ENCODE assay signal across 9 mouse cellular contexts in genomic region chr17:80620786-80621423, GRCm38 (mm10). TPM values are rescaled to one million over a fixed set of nuclear protein-coding genes. Genes with fewer than 3 reads are reported as not detected.
DNase-seq lines count a peak whose midpoint lies in the region; ATAC-seq and TF ChIP-seq lines count a peak whose summit lies in the region.
"Had no signal": no experiment of that assay in that cellular context is flagged by ENCODE, and none has a peak within 500 bp of the region (broad histone marks: within the 10 kb centered on the region; RNA-seq: fewer than 3 reads in every experiment).

No protein-coding gene starts in this region.

- no peak overlapping the region for H3K27ac ChIP-seq in gastrocnemius, adult 2 months
- no peak overlapping the region for H3K27ac ChIP-seq in kidney, embryonic 14.5 days (ENCODE audit: low read depth, low read length)
- H3K27ac ChIP-seq in liver, embryonic 12.5 days = no peak overlapping the region
- no peak overlapping the region for H3K27ac ChIP-seq in neural tube, embryonic 12.5 days

- no peaks in the 10 kb centered on the region for H3K9me3 ChIP-seq in kidney, embryonic 14.5 days (ENCODE audit: control insufficient read depth, low read length)
- no peaks in the 10 kb centered on the region for H3K9me3 ChIP-seq in liver, embryonic 12.5 days (replicated peaks)
- H3K9me3 ChIP-seq in neural tube, embryonic 12.5 days = no peaks in the 10 kb centered on the region

- H3K36me3 ChIP-seq in kidney, embryonic 14.5 days (ENCODE audit: control insufficient read depth, insufficient read depth, low read length) = peaks cover 17% of the 10 kb centered on the region
- H3K36me3 ChIP-seq in liver, embryonic 12.5 days = no peaks in the 10 kb centered on the region
- H3K36me3 ChIP-seq in neural tube, embryonic 12.5 days = peaks cover 6% of the 10 kb centered on the region; the same call in 1 of the 2 replicates

- no peak overlapping the region for H3K4me2 ChIP-seq in kidney, embryonic 14.5 days (replicated peaks; ENCODE audit: low read depth, low read length)
- no peak overlapping the region for H3K4me2 ChIP-seq in liver, embryonic 12.5 days
- H3K4me2 ChIP-seq in neural tube, embryonic 12.5 days (replicated peaks) = no peak overlapping the region

- H3K9ac ChIP-seq in kidney, embryonic 14.5 days (ENCODE audit: low read depth, low read length) = no peak overlapping the region
- H3K9ac ChIP-seq in liver, embryonic 12.5 days = no peak overlapping the region
- H3K9ac ChIP-seq in neural tube, embryonic 12.5 days = no peak overlapping the region

- no peak overlapping the region for H3K4me3 ChIP-seq in gastrocnemius, adult 2 months
- H3K4me3 ChIP-seq in kidney, embryonic 14.5 days (ENCODE audit: low read length) = no peak overlapping the region
- no peak overlapping the region for H3K4me3 ChIP-seq in liver, embryonic 12.5 days
- no peak overlapping the region for H3K4me3 ChIP-seq in neural tube, embryonic 12.5 days
- H3K4me3 ChIP-seq: erythroblast, embryonic 14.5 days had no signal

- WGBS in kidney, embryonic 14.5 days = 65% methylated on average over 5 of the region's 5 CpGs
- WGBS in liver, embryonic 12.5 days (ENCODE audit: insufficient replicate concordance) = 53% methylated on average over 5 of the region's 5 CpGs
- WGBS in neural tube, embryonic 12.5 days = 75% methylated on average over 5 of the region's 5 CpGs

- intact Hi-C loops in gastrocnemius, adult 2 months (cut with DNase I) = loop anchor here (2.0 to 10.0 kb wide), 3 partner anchors 196 to 394 kb away; no protein-coding TSS in a partner anchor

- DNase-seq in 416B (ENCODE audit: low read depth) (peak; percentile 42), WW6 (ENCODE audit: low read depth, low spot score) (peak; percentile 47)
- peak; percentile 35 to 59 for DNase-seq in cerebellum, postnatal 4 days (ENCODE audit: low spot score in 2 of 2)
- DNase-seq in gastrocnemius, adult 2 months = peak; percentile 65
- peak; percentile 47 for DNase-seq in telencephalon, adult 2 months (ENCODE audit: low read depth, low spot score)

- no peaks in the 10 kb centered on the region for H3K27me3 ChIP-seq in kidney, embryonic 14.5 days (ENCODE audit: control insufficient read depth, insufficient read depth, low read length)
- no peaks in the 10 kb centered on the region for H3K27me3 ChIP-seq in liver, embryonic 12.5 days (replicated peaks)
- no peaks in the 10 kb centered on the region for H3K27me3 ChIP-seq in neural tube, embryonic 12.5 days (replicated peaks)

- peak; percentile 39 for ATAC-seq in kidney, embryonic 14.5 days (ENCODE audit: low FRiP score, low TSS enrichment)
- 0 out of 2 replicates have a peak, but pooled peaks have one; percentile 52 for ATAC-seq in liver, embryonic 12.5 days
- peak; percentile 63; the same call in 1 of the 2 replicates for ATAC-seq in neural tube, embryonic 12.5 days (ENCODE audit: low FRiP score, low read depth)

- H3K4me1 ChIP-seq in kidney, embryonic 14.5 days (ENCODE audit: control insufficient read depth, insufficient read depth, low read length) = no peaks in the 10 kb centered on the region
- no peaks in the 10 kb centered on the region for H3K4me1 ChIP-seq in liver, embryonic 12.5 days
- no peaks in the 10 kb centered on the region for H3K4me1 ChIP-seq in neural tube, embryonic 12.5 days

- TF ChIP-seq CTCF in gastrocnemius, adult 2 months (IDR thresholded peaks at IDR 0.05) = peak; percentile 93

RNA-seq across cellular contexts. Expression of gene Cdkl4, which starts 43.3 kb away (rescaled TPM):
- under 1 TPM in 1 of 2 experiments, not detected in 1; 0.11 TPM for total RNA-seq in gastrocnemius, adult 2 months (2021)
- 0.39 and 0.49 TPM in 2 replicates for polyA plus RNA-seq in kidney, embryonic 14.5 days (2014; fragmentation: Nextera tagmentation; extraction: Ambion mirVana)
- 0.10 and 0.32 TPM in 2 replicates for polyA plus RNA-seq in liver, embryonic 12.5 days (2016; fragmentation: Nextera tagmentation; extraction: Ambion mirVana)
- 4.3 and 6.2 TPM in 2 replicates for polyA plus RNA-seq in neural tube, embryonic 12.5 days (2016; fragmentation: Nextera tagmentation; extraction: Ambion mirVana)
- polyA plus RNA-seq: erythroblast, embryonic 14.5 days had no signal
